Mouse (Mus musculus) adrenal gland, postnatal 36 days (tissue): Measurements from ENCODE around the gene Hist2h2ac. TPM values are rescaled to one million over a fixed set of nuclear protein-coding genes. Genes with fewer than 3 reads are reported as not detected.
"Not testable (repeated sequence)": the region's sequence is repeated elsewhere in the genome, so short reads cannot be mapped to it uniquely, and the experiment has no call there.

Source experiments
- DNase-seq, 2 experiments: peaks; one replicate each; pipeline ENCODE4 v3.0.0; 2021; ENCODE audit warnings: mixed read lengths in 1 of 2
- long read RNA-seq, 2 experiments: library from polyadenylated mRNA; stranded (forward); transcript quantifications; one replicate each; pipeline ENCODE4 v2.0.0; 2021; ENCODE audit warnings: borderline sequencing depth in 2 of 2
- total RNA-seq, 2 experiments: library from RNA; stranded (reverse); gene quantifications; 2 replicates each; pipeline ENCODE4 v1.2.3; 2021

The Hist2h2ac gene
- total RNA-seq: 10 to 100 TPM; 60.6 to 68.7 TPM
- long read RNA-seq, experiment 1, partial matches to known transcripts: 0 of 2 reads
- long read RNA-seq, experiment 1, other reads (novel, unspliced or antisense): 0 of 2 reads
- long read RNA-seq, experiment 2: 0 reads

DNA sequence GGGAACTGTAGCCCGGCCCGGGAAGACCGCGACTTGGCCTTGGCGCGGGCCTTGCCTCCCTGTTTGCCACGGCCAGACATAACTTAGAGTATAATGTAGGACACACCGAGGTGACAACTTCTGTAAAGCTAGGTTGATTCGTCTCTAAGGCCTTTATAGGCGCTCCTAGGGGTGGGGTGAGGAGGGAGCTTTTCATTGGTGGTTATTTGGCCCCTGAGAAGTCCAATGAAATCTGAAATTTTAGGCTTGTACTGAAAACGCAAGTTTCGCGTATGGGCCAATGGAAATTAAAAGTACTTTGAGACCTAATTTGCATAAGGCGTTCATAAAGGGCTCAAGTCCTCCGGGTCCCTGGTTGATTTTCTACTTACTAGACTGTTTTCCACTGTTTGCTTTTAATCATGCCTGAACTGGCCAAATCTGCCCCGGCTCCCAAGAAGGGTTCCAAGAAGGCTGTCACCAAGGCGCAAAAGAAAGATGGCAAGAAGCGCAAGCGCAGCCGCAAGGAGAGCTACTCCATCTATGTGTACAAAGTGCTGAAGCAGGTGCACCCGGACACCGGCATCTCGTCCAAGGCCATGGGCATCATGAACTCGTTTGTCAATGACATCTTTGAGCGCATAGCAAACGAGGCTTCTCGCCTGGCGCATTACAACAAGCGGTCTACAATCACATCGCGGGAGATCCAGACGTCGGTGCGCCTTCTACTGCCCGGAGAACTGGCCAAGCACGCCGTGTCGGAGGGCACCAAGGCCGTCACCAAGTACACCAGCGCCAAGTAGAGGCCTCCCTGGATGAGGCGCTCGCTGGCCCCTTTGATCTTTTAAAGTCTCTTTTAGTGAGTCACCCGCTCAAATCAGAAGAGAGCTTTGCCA, at the start of gene Hist2h2ac, which contains the start of gene Hist2h2be:
TSS of gene Hist2h2ac (minus strand) at position 116 of the 875 bp plus-strand sequence.
TSS of gene Hist2h2be (plus strand) at position 355 of the 875 bp plus-strand sequence.
- peak; percentile 86 to 88 for DNase-seq

DNA sequence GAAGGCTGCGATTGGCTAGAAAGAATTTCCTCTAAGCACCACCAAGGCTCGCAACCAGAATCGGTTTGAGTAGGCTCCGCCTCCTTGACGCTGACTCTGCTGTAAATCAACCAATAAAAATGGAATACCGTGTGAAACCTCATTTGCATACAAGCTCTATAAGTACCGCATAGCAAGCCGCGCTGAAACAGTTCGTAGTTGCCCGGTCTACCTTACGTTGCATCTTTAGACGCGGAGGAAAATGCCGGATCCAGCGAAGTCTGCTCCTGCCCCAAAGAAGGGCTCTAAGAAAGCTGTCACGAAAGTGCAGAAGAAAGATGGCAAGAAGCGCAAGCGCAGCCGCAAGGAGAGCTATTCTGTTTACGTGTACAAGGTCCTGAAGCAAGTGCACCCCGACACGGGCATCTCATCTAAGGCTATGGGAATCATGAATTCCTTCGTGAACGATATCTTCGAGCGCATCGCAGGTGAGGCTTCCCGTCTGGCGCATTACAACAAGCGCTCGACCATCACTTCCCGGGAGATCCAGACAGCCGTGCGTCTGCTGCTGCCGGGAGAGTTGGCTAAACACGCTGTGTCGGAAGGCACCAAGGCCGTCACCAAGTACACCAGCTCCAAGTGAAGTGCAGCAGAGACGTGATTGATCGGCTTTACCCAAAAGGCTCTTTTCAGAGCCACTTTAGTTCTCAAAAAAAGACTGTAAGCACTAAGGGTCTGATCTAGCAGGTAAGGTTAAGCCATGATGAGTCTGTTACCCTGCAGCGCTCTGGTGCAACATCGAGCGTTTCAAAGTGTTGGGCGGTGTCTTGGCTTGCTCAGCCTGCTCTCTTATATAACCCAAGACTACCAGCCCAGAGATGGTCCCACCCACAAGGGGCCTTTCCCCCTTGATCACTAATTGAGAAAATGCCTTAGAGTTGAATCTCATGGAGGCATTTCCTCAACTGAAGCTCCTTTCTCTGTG, 49.1 kb upstream of the Hist2h2ac start, which contains the start of gene Hist2h2bb:
TSS of gene Hist2h2bb (plus strand) at position 242 of the 964 bp plus-strand sequence.
- DNase-seq: peak; percentile 85 to 88

DNA sequence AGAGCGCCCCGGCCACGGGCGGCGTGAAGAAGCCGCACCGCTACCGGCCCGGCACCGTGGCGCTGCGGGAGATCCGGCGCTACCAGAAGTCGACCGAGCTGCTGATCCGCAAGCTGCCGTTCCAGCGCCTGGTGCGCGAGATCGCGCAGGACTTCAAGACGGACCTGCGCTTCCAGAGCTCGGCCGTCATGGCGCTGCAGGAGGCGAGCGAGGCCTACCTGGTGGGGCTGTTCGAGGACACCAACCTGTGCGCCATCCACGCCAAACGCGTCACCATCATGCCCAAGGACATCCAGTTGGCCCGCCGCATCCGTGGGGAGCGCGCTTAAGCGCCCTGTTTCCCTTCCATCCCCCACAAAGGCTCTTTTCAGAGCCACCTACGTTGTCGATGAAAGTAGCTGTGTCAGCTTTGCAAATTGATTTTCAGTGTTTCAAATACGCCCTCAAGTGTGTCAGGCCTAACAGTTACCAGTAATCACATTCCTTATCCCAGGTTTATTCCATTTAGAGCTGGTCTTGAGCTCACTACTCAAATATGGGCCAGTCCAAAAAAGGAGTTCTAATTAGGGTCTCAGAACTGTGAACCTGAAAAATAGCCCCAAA, 48.2 kb upstream of the Hist2h2ac start:
- not testable (repeated sequence) for DNase-seq

DNA sequence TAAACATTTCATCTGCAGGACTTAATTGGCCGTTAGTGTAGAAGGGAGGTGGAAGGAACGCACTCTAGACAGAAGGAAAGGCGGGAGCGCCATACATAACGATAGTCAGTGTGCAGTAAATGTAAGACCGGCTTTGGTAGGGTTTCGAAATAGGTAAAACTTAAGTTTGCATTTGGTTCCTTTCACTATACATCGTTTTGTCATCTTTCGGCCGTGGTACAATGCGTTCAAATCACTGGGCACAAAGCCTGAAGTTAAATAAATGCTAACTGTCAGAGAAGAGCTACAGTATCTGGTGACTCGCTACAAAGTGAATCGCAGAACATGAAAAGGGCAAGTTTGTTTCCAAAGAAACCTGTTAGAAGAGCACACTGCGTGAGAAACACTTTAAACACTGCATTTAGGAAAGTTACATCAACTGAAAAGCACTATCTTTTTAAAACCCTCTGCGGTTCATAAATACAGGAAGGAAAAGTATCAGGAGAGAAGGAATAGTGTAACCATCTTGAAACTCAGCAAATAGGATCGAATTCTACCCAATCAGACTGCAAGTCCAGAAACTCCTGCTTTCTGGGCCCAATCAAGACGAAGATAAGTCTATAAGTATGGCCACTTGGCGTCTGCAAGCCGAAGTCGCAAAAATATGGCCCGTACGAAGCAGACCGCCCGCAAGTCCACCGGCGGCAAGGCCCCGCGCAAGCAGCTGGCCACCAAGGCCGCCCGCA, 47.5 kb upstream of the Hist2h2ac start, which contains the start of gene Hist2h3b:
TSS of gene Hist2h3b (plus strand) at position 604 of the 725 bp plus-strand sequence.
- DNase-seq: peak; percentile 80 to 84

DNA sequence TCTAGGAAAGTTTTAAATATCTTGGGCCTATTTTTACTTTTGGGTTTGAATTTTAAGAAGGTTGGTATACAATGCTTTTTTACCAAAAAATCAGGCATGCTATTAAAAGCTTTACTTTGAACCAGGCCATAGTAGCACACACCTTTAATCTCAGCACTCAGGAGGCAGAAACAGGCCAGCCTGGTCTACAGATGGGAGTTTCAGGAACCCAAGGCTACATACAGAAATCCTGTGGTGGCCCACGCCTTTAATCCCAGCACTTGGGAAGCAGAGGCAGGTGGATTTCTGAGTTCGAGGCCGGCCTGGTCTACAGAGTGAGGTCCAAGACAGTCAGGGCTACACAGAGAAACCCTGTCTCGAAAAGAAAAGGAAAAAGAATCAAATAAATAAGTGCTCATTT, 46.9 kb upstream of the Hist2h2ac start:
- DNase-seq: no peak

DNA sequence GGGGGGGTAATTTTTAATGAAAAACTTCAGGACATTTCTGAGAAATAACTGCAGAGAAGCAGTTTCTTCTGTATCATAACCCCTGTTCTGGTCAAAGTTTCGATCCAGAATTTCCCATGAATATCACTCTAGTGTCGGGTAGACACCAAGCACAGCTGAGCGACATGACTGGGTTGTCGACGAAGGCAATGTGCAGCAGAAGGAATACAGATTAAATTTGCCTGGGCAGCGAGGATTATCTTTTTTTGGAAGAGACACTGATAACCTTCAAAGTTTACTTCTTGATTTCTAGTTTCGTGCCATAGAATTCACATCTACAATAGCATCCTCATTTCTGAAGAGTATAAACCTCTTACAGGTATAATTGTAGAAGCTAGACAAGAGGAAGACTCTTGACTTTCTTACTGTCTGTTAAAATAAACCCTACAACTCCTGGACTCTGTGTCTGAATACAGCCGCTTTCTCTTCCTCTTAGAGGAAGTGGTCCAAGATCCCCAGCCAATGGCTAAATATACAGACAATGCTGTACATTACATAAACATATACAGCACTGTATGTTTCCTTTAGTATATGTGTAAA, 45.5 kb upstream of the Hist2h2ac start:
- DNase-seq: no peak

DNA sequence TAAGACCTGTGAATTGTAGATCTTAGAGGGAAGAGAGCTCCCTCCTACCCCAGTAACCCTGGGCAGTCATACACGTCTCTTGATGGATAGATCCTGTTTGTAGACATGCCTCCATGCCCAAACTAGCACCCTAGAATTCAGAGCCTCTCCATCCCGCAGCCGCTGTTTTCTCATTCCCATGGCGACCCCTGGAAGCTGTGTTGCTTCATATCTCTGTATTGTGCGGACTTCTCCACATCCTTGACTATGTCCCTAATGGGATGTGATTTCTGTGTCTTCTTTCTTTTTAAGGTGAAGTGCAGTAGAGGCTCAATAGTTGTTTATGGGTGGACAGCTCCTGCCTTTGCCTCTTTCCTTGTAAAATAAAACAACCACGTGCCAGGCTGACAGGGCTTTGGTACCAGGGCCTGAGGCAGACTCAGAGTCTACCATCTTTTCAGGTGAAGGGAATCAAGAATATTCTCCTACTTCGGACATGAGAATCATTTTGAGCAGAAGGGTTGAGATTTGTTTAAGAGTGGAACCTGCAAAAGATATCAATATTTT, 43.8 kb upstream of the Hist2h2ac start:
- no peak for DNase-seq

DNA sequence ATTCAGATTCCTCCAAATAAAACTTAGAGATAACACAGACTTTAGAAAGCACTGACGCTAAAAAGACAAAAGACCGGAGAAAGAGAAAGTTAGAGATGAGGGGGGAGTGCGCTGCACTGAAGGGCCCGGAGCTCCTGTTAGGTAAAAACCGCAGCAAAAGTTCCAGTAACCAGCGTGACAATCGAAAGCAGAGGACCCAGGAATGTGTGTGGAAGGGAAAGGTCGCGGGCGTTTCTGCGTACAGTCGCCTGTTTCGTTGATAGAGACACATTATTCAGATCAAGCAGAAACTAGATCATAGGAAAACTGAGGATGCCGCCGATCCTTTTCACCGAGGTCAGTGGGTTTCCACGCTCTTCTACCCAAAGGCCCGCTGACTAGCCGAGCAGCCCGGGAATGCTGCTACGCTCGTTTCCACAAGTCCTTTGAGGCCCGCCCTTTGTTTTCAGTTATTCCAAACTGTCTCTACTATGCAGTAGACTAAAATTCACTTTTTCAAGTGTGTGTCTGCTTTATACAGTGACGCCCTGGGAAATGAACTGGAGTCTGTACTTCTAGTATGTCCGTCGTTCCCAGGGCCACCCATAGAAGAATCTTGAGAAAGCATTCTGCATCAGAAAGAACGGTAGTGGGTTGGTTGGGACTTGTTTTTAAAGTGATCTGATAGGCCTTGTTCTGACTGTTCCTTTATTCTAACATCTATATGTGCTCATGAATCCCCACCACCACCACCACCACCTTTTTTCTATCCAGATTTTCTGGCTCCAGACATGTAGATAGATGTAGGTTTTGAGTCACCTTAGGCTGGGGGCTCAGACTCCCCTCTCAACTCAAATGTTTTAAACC, 43.1 kb upstream of the Hist2h2ac start:
- peak; percentile 49 to 59 for DNase-seq

DNA sequence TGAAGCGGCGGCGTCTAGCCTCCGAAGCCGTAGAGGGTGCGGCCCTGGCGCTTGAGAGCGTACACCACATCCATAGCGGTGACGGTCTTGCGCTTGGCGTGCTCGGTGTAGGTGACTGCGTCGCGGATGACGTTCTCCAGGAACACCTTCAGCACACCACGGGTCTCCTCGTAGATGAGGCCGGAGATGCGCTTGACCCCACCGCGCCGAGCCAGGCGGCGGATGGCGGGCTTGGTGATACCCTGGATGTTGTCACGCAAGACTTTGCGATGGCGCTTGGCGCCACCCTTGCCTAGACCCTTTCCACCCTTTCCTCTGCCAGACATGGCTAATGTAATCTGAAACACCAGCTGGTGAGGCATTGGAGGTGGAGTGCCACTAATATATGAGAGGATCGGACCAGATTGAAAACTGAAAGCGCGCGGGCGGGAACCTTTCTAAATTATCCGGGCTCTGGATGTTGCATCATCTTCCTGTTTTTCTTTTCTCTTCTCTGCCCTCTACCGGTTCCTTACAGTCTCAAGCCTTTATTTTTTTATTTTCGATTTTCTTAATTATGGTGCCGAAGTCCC, 42.4 kb upstream of the Hist2h2ac start, which contains the start of gene Hist2h4:
TSS of gene Hist2h4 (minus strand) at position 333 of the 572 bp plus-strand sequence.
- peak; percentile 93 for DNase-seq

DNA sequence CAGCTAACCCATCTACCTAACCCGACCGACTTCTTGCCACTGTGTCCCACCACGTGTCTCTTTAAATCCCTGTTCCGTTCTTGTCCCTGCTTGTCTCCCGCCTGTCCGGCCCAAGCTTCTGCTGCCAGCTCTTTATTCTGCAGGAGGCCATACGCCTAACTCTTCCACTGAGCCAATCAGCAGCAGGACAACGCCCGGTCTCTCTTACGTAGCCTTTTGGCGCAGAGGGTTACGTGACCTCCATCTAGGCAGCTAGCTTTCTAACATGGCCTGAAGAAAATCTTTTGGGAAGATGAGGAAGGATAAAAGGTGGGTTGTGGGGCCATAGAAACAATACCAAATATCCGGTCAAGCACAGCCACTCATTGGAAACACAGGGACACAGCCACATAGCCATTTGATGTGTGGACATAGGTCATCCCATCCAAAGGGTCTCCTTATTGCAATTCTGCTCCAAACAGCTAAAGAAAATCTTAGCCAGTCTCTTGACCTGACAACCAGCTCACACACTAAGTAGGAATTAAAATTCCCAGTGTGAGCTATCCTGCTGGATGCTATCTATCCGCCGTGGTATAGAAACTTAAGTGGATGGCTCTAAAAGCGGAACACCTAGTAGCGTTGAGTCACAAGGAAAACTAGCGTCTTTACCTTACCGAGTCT, 41.7 kb upstream of the Hist2h2ac start:
- peak; percentile 88 to 90 for DNase-seq

DNA sequence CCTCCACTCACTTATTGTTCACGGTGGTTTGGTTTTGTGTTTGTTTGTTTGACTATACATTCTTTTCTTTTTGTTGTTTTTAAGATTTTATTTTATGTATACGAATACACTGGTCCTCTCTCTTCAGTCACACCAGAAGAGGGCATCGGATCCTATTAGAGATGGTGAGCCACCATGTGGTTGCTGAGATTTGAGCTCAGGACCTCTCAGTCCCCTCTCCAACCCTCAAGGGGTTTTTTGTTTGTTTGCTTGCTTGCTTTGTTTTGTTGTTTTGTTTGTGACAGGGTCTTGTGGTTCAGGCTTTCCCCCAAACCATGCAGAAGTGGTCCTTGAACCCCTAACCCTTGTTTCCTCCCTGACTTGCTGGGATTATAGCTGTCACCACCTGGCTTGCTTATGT, 40.9 kb upstream of the Hist2h2ac start:
- DNase-seq: no peak

DNA sequence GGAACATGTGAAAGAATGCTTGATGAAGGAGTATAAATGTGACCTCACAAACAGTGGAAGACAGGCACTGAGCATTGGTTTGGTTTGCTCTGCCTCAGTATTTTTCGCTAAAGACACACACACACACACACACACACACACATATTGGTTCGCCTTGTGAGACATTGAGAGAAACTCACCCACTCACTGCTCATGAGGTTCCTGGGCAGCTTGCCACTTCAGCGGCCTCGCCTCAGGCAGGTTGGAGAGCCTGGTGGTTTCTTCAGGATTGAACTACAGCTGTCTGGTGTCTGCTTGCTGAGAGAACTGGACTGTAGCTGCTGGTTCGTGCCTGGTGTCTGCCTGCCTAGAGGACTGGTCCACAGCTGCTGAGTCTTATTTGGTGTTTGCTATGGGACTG, 39.5 kb upstream of the Hist2h2ac start:
- no peak for DNase-seq

DNA sequence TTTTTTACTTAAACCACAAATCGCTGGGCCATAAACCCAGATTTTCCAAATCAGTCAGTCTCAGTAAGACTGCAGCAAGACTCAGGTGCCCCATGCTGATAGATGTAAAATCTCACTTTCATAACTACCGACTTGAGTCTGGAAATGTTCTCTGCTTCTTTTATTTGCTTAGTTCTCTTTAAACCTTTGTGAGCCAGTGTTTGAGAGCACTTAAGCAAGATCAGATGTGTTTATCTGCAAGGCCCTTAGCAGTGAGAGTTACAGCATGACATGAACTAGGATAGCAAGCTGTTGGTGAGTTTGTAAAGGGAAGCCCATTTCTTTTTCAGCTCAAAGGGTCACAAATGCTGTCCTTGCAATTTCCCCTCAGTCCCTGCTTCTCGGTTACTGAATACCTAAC, 36.5 kb upstream of the Hist2h2ac start:
- no peak for DNase-seq

DNA sequence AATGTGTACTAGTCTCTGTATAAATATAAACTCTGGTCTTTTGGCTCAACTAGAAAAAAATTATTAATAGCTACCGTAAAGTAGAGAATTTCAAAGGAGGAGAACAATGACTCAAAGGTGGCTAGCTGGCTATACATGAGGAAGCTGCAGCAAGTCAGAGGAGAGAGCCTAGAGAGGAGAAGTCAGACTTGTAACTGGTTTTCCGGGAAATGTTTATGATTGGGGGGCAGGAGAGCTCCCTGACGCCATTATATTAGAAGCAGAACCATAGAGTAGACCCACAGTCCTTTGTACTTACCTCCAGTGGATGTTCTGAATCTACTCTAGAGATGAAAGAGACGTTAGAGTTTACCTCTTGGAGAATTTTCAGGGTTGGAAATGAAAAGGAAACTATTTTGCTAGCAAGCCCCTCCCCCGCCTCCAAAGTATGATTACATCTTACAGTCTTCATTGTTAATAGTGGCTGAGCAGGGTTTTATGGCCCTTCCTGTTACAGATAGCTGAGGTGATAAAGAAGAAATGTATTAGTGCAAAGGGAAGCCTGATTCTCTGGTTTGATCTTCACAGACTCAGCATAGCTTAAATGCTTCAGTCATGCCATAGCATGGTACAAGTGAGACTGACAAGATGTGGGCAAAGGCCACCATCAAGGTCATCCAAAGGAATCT, 35.4 kb upstream of the Hist2h2ac start:
- DNase-seq: no peak

DNA sequence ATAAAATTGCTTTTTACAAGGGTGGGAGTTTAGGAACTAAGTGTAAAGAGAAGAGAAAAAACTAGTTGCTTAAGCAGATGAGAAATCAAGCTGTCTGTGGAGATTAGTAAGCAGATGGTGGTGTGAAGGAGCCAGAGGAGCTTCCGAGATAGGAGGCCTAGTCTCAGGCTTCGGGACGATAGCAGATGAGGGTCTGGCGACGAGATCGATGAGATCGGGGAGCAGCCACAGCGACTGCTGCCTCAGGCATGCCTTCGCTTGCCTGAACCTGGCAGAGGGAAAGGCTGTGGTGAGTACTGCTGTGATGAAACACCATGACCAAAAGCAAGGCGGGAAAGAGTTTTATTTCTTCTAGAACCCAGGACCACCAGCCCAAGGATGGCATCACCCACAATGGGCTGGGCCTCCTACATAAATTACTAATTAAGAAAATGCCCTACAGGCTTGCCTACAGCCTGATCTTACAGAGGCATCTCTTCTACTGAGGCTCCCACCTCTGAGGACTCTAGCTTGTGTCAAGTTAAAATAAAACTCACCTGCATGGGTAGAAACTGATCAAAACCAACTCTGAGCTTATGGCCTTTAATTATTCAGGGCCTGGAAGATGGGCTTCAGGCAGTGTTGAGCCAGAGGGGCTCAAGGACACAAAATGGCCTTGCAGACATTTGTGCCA, 34.1 kb upstream of the Hist2h2ac start:
- DNase-seq: no peak

DNA sequence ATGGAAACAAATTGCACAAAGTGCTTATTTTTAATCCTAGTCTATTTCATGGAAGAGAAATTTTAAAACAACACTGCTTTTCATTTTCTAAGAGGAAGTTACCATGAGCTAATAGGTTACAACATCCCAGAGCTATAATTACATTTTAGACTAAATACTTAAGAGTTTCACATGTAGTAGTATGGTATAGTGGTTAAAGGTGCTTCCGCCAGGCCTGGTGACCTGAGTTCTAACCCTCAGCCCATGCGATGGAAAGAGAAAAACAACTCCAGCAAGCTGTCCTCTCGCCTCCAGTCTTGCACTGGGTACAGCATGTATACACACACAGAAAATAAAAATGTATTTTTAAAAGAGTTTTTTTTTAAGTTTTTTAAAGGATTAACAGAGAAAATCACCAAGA, 31.1 kb upstream of the Hist2h2ac start:
- no peak for DNase-seq

DNA sequence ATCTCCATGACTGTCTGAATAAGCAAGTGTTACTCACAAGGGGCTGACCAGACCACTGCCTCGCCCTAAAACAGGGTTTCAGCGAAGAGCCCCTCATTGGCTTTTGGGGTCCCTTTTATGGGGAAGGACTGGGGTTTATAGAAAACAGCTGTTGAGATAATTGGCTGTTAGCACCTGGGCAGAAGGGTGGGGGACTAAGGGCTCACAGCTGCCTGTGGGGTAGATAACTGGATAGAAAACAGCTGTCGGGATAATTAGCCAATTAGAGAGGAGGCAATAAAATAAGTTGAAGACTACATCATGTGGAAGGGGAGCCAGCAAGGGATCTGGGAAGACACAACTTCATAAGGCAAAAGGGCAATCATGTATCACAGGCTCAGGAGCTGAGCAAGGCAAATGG, 30.2 kb upstream of the Hist2h2ac start:
- no peak for DNase-seq
